10 mouse cellular contexts compared by ENCODE assay signal in the genomic region with DNA sequence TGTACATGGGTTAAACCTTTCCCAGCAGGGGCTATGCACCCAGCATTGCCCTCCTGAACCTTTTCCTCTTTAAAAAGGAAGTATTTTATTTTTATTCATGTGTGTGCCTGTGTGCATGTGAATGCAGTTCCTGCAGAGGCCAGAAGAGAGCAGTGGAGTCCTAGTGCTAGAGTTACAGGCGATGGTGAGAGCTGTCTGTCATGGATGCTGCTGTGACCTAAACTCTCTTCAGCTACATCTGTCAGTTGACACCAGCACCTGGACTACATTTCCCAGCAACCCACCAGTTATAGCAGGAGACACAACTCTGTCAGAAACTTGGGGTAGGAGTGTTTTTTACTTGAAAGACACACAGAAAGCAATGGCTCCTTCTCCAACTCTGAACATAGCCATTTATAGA. TPM values are rescaled to one million over a fixed set of nuclear protein-coding genes. Genes with fewer than 3 reads are reported as not detected.
DNase-seq lines count a peak whose midpoint lies in the region; ATAC-seq and TF ChIP-seq lines count a peak whose summit lies in the region.
"Had no signal": no experiment of that assay in that cellular context is flagged by ENCODE, and none has a peak within 500 bp of the region (broad histone marks: within the 10 kb centered on the region; RNA-seq: fewer than 3 reads in every experiment).

No protein-coding gene starts in this region.

- H3K9me3 ChIP-seq in kidney, embryonic 16.5 days (ENCODE audit: low read length) = no peaks in the 10 kb centered on the region
- H3K9me3 ChIP-seq in ES-Bruce4 (replicated peaks; ENCODE audit: control insufficient read depth, insufficient read depth, low read length, poor library complexity, severe bottlenecking) = no peaks in the 10 kb centered on the region
- H3K9me3 ChIP-seq: liver, embryonic 15.5 days had no signal

- no peak overlapping the region for H3K27ac ChIP-seq in kidney, embryonic 16.5 days (ENCODE audit: low read length)
- H3K27ac ChIP-seq in ES-Bruce4 (ENCODE audit: insufficient read depth, low read length) = no peak overlapping the region
- no peak overlapping the region for H3K27ac ChIP-seq in bone marrow, adult 2 months (ENCODE audit: control insufficient read depth, insufficient read depth, low read depth, low read length, poor library complexity)
- H3K27ac ChIP-seq: liver, embryonic 15.5 days had no signal

- H3K4me2 ChIP-seq in kidney, embryonic 16.5 days (replicated peaks; ENCODE audit: low read depth, low read length) = no peak overlapping the region
- H3K4me2 ChIP-seq: liver, embryonic 15.5 days had no signal

- TF ChIP-seq CTCF in ES-Bruce4 (IDR thresholded peaks at IDR 0.05; ENCODE audit: low read depth, low read length) = peak; percentile 39
- 0 out of 2 replicates have a peak, but pooled peaks have one; percentile 26 for TF ChIP-seq CTCF in bone marrow, adult 2 months (IDR thresholded peaks at IDR 0.05; ENCODE audit: control insufficient read depth, insufficient read depth, low read length)

- no peak overlapping the region for H3K9ac ChIP-seq in kidney, embryonic 16.5 days (replicated peaks; ENCODE audit: low read length)
- H3K9ac ChIP-seq in ES-Bruce4 (ENCODE audit: low read depth, poor library complexity, severe bottlenecking) = no peak overlapping the region
- H3K9ac ChIP-seq: liver, embryonic 15.5 days had no signal

- H3K36me3 ChIP-seq in kidney, embryonic 16.5 days (ENCODE audit: insufficient read depth, low read length) = peaks cover 53% of the 10 kb centered on the region
- H3K36me3 ChIP-seq in ES-Bruce4 (ENCODE audit: control insufficient read depth, insufficient read depth, low read length, poor library complexity, severe bottlenecking) = 0 out of 2 replicates have a peak, but pooled peaks cover 2% of the 10 kb centered on the region

- H3K27me3 ChIP-seq in kidney, embryonic 16.5 days (ENCODE audit: insufficient read depth, low read length) = no peaks in the 10 kb centered on the region
- H3K27me3 ChIP-seq in ES-Bruce4 (ENCODE audit: control insufficient read depth, insufficient read depth, low read length, poor library complexity, severe bottlenecking) = no peaks in the 10 kb centered on the region
- H3K27me3 ChIP-seq: liver, embryonic 15.5 days had no signal

- peak; percentile 37 for DNase-seq in kidney, postnatal 10 days
- peak; percentile 31 for DNase-seq in retina, embryonic 14.5 days (ENCODE audit: low spot score)
- no peak for DNase-seq in c-Kit-positive CD71-positive TER-119-positive erythroid progenitor cells, embryonic 14.5 days (ENCODE audit: low spot score)
- DNase-seq in heart, adult 8-10 months (ENCODE audit: low spot score) = no peak
- DNase-seq in layer of hippocampus, postnatal 36 days = no peak

- WGBS in kidney, embryonic 16.5 days = 43% methylated on average over 1 of the region's 1 CpGs
- WGBS in bone marrow, adult 2 months = 46% methylated on average over 1 of the region's 1 CpGs

- H3K4me1 ChIP-seq in kidney, embryonic 16.5 days (ENCODE audit: insufficient read depth, low read length) = no peaks in the 10 kb centered on the region
- no peaks in the 10 kb centered on the region for H3K4me1 ChIP-seq in ES-Bruce4 (ENCODE audit: control insufficient read depth, insufficient read depth, low read length)
- no peaks in the 10 kb centered on the region for H3K4me1 ChIP-seq in bone marrow, adult 2 months (ENCODE audit: control insufficient read depth, insufficient read depth, low read length)

- no peak for TF ChIP-seq EP300 in ES-Bruce4 (IDR thresholded peaks at IDR 0.05; ENCODE audit: insufficient read depth, low read depth, low read length)

- TF ChIP-seq POLR2A in ES-Bruce4 (IDR thresholded peaks at IDR 0.05; ENCODE audit: insufficient read depth, low read length) = no peak
- no peak for TF ChIP-seq POLR2A in bone marrow, adult 2 months (IDR thresholded peaks at IDR 0.05; ENCODE audit: borderline replicate concordance, control insufficient read depth, low read depth, low read length)

- ATAC-seq in kidney, embryonic 16.5 days (ENCODE audit: low FRiP score, low TSS enrichment) = no peak

- H3K4me3 ChIP-seq in kidney, embryonic 16.5 days (ENCODE audit: low read length) = no peak overlapping the region
- H3K4me3 ChIP-seq in ES-Bruce4 (ENCODE audit: low read depth, low read length) = no peak overlapping the region
- no peak overlapping the region for H3K4me3 ChIP-seq in bone marrow, adult 2 months (replicated peaks; ENCODE audit: control insufficient read depth, low read depth, low read length)
- H3K4me3 ChIP-seq: liver, embryonic 15.5 days had no signal

RNA-seq across cellular contexts. Expression of a gene that starts 13.7 kb away (rescaled TPM):
- 11.7 and 13.3 TPM in 2 replicates for polyA plus RNA-seq in kidney, embryonic 16.5 days (2015; fragmentation: Nextera tagmentation; extraction: Ambion mirVana)
- 8.6 and 12.3 TPM in 2 replicates for polyA plus RNA-seq in ES-Bruce4 (2011; ENCODE audit: insufficient read depth, insufficient read length, low read depth, missing spikeins)
- 2.3 and 4.4 TPM in 2 replicates for polyA plus RNA-seq in bone marrow, adult 2 months (2011; ENCODE audit: insufficient read depth, insufficient read length, low replicate concordance, missing spikeins)
- total RNA-seq in heart, adult 8-10 months (2022) = 1 to 10 TPM; 4.9 to 6.3 (median 5.2) TPM
- 1 to 10 TPM; 5.9 to 6.9 TPM for total RNA-seq in layer of hippocampus, postnatal 36 days (2021)

RNA-seq across cellular contexts. Expression of a gene that starts 14.0 kb away (rescaled TPM):
- polyA plus RNA-seq in kidney, embryonic 16.5 days (2015; fragmentation: Nextera tagmentation; extraction: Ambion mirVana) = 44.5 and 48.8 TPM in 2 replicates
- 114 and 117 TPM in 2 replicates for polyA plus RNA-seq in ES-Bruce4 (2011; ENCODE audit: insufficient read depth, insufficient read length, low read depth, missing spikeins)
- polyA plus RNA-seq in bone marrow, adult 2 months (2011; ENCODE audit: insufficient read depth, insufficient read length, low replicate concordance, missing spikeins) = 7.4 and 8.5 TPM in 2 replicates
- total RNA-seq in heart, adult 8-10 months (2022) = 1 to 10 TPM; 4.9 to 6.7 (median 5.5) TPM
- total RNA-seq in layer of hippocampus, postnatal 36 days (2021) = 10 to 100 TPM; 39.0 to 40.8 TPM

RNA-seq across cellular contexts. Expression of a gene that starts 24.6 kb away (rescaled TPM):
- polyA plus RNA-seq in kidney, embryonic 16.5 days (2015; fragmentation: Nextera tagmentation; extraction: Ambion mirVana) = 2.2 and 2.5 TPM in 2 replicates
- polyA plus RNA-seq in ES-Bruce4 (2011; ENCODE audit: insufficient read depth, insufficient read length, low read depth, missing spikeins) = 0.18 and 0.48 TPM in 2 replicates
- polyA plus RNA-seq in bone marrow, adult 2 months (2011; ENCODE audit: insufficient read depth, insufficient read length, low replicate concordance, missing spikeins) = 0.52 TPM in 1 of 2 replicates, not detected in the other
- total RNA-seq in heart, adult 8-10 months (2022) = 1 to 10 TPM; 1.6 to 1.8 (median 1.6) TPM
- 1 to 10 TPM; 5.4 to 6.5 TPM for total RNA-seq in layer of hippocampus, postnatal 36 days (2021)

RNA-seq across cellular contexts. Expression of a gene that starts 42.1 kb away (rescaled TPM):
- not detected in 2 replicates for polyA plus RNA-seq in kidney, embryonic 16.5 days (2015; fragmentation: Nextera tagmentation; extraction: Ambion mirVana)
- not detected in 2 replicates for polyA plus RNA-seq in ES-Bruce4 (2011; ENCODE audit: insufficient read depth, insufficient read length, low read depth, missing spikeins)
- not detected in 2 replicates for polyA plus RNA-seq in bone marrow, adult 2 months (2011; ENCODE audit: insufficient read depth, insufficient read length, low replicate concordance, missing spikeins)
- not detected for total RNA-seq in heart, adult 8-10 months (2022)
- total RNA-seq in layer of hippocampus, postnatal 36 days (2021) = not detected
- polyA plus RNA-seq: intestine, embryonic 14.5 days; liver, embryonic 15.5 days had no signal

RNA-seq across cellular contexts. Expression of a gene that starts 52.1 kb away (rescaled TPM):
- polyA plus RNA-seq in kidney, embryonic 16.5 days (2015; fragmentation: Nextera tagmentation; extraction: Ambion mirVana) = 42.1 and 47.1 TPM in 2 replicates
- polyA plus RNA-seq in ES-Bruce4 (2011; ENCODE audit: insufficient read depth, insufficient read length, low read depth, missing spikeins) = 8.2 and 13.0 TPM in 2 replicates
- 3.4 and 6.7 TPM in 2 replicates for polyA plus RNA-seq in bone marrow, adult 2 months (2011; ENCODE audit: insufficient read depth, insufficient read length, low replicate concordance, missing spikeins)
- 10 to 100 TPM; 17.1 to 29.4 (median 20.3) TPM for total RNA-seq in heart, adult 8-10 months (2022)
- 10 to 100 TPM; 28.2 to 28.3 TPM for total RNA-seq in layer of hippocampus, postnatal 36 days (2021)

Comparison
In these comparisons a context has a peak if more than half of its experiments do, and no peak if none do; other contexts are left out.
1. DNase-seq: peak in kidney, postnatal 10 days (single experiment) and retina, embryonic 14.5 days (single experiment); none in c-Kit-positive CD71-positive TER-119-positive erythroid progenitor cells, embryonic 14.5 days (single experiment), heart, adult 8-10 months (single experiment) and layer of hippocampus, postnatal 36 days (0 of 2).